Mouse (Mus musculus) ovary, adult 10 weeks (tissue): ENCODE data around the gene Fam198b. TPM values are rescaled to one million over a fixed set of nuclear protein-coding genes. Genes with fewer than 3 reads are reported as not detected.

Experiments used
- polyA plus RNA-seq: library from polyadenylated mRNA; stranded (reverse); fragments of 350-450 nt; fragmentation: Illumina TruSeq; extraction: RNeasy Lipid Tissue Mini Kit (QIAGEN cat#74804); gene quantifications from one replicate; pipeline ENCODE4 v1.2.3, GENCODE M21; 2014

Fam198b gene
- polyA plus RNA-seq = 40.2 TPM

DNA sequence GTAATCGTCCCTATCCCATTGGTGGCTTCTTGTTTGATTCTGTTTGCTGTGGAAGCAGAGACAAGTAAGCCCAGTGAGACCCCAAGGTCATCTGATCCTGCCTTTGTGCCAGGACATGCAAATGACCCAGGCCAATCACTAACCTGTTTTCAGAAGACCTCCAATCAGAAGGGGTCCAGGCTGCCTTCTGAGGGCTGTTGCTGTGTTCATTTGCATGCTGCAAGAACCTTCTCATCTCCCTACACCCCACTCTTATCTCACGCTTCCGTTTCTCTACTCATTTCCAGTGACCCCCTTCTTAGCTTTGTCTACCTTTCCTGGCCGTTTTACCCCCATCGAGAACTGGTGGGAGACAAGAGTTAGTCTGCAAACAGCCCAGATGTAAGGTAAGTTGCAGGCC lies at the start of gene Fam198b:
Fam198b (plus strand) TSS at position 229 of the 400 bp plus-strand sequence.

DNA sequence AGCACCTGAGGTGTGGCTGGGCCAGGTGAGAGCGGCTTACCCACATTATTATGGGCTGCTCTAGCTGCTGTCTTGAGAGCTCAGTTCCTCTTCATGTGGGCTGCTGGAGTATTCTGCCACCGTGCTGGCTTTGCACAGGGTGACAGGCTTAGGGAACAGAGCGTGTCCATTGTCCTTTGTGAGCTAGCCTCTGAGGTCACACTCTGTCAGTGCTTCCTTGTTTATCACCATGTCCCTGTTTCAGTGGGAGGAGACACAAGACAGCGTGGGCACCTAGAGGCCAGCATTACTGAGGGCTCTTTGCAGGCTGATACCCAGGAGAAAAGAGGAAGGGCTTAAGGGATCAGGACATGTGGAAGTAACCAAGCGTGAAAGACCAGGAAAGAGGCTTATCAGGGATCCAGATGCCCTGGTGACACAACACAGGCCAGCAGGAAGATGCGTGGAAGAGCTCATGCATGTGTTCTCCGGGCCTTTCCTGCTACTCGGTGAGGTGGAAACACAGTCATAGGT lies 31.6 kb upstream of the Fam198b start, which contains the start of gene Tmem144:
Tmem144 (minus strand) TSS at position 120 of the 513 bp plus-strand sequence.

Other genes starting within 250 kb of the Fam198b start
- gene Rxfp1, start 146.7 kb upstream of the Fam198b start, polyA plus RNA-seq = 11.5 TPM
- gene Tmem144, start 31.8 kb upstream of the Fam198b start, polyA plus RNA-seq = 5.9 TPM